Mouse (Mus musculus) gastrocnemius, adult 8-10 months (tissue): ENCODE measurements around the gene Tbx10. TPM values are rescaled to one million over a fixed set of nuclear protein-coding genes. Genes with fewer than 3 reads are reported as not detected.
A peak's percentile ranks its signal among the peaks of the same experiment; 100 is the strongest.
"Not testable (repeated sequence)": the region's sequence is repeated elsewhere in the genome, so short reads cannot be mapped to it uniquely, and the experiment has no call there.

Experiments
- DNase-seq, 2 experiments: peaks; one replicate each; pipeline ENCODE4 v3.0.0; 2022; ENCODE audit warnings: low spot score in 2 of 2
- total RNA-seq, 4 experiments: library from RNA; stranded (reverse); gene quantifications; 2 replicates each; pipeline ENCODE4 v1.2.4; 2022

Tbx10 gene
- total RNA-seq, 4 experiments from 2014 or later: 0.16 TPM; not detected in 3

- DNase-seq: not testable (repeated sequence)
Measured at GRCm38 (mm10) chr19:3974608-3975007, 17.9 kb upstream of the Tbx10 start.

DNA sequence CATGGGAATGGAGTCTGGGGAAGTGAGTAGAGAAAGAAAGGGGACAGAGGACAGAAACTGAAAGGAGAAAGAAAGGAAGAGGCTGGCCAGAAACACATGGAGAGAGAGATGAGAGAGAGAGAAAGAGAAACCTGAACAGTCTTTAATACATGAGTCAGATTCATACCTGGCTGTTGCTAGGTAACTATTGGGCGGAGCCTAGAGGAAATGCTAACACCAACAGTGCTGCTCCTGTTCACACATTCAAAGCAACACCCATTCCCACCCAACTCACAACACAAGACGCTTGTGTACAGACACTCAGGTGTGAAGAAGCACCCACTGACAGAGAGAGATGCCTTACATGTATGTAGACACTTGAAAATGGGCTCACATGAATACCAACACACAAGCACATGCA lies 16.7 kb upstream of the Tbx10 start:
- DNase-seq: no peak

DNA sequence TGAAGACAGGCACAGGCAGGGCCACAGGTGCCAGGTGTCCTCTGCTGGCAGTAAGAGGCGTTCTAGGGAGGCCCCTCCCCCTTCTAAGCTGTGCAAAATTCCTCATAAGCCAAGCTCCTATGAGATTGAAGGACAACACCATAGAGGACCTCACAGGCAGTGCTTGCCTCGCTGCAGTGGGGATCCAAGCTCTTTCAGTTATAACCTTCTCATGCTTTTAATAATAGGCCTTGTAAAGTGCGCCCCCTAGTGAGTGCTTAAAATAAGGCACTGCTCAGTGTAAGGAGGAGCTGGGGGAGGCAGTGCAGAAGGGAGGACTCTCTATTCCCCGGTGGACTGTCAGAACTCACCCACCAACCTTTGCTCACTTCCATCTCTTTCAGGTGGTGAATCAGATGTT lies 12.2 kb upstream of the Tbx10 start:
- DNase-seq: peak; percentile 53 to 67

GRCm38 (mm10) chr19:3980917-3981316 lies 11.6 kb upstream of the Tbx10 start:
- DNase-seq: no peak

GRCm38 (mm10) chr19:3983527-3984200 lies 8.9 kb upstream of the Tbx10 start:
- DNase-seq: no peak

- DNase-seq: no peak
Measured at GRCm38 (mm10) chr19:3985261-3985681, 7.3 kb upstream of the Tbx10 start.

GRCm38 (mm10) chr19:3986334-3986733 lies 6.2 kb upstream of the Tbx10 start, which contains the start of gene Acy3:
Acy3 (plus strand) TSS chr19:3986570.
- peak; percentile 68 to 79 for DNase-seq

DNA sequence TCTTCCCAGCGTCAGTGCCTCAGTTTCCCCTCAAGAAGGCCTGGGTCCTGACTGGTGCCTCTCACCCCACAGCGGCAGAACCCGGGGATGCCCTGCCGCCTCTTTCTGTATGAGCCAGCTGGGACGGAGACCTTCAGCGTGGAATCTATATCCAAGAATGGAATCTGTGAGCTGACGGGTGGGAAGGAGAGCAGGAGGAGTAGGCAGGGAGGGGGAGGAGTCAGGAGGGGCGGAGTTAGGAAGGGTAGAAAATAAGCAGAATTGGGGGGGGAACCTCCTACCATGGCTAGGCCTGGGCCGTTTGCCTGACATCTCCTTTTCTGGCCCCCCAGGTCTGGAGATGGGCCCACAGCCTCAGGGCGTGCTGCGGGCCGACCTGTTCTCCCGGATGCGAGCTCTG lies 4.5 kb upstream of the Tbx10 start:
- no peak for DNase-seq

DNA sequence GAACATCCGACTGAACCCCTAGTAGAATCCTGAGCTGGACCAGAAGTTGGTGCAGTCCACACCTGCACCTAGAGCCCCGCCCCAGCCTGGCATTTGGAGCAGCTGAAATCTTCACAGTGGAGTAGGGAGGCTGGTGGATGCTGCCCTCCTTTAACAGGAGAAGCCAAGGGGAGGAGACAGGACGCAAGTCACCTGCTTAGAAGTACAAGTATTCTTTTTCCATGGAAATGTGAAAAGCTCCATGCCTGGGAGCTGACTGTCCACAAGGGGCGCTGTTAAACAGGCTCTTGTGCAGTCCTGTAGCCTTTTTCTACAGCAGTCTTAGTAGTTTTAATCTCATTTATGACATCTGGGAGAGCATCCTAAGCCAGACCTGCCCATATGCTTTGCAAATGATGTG lies 3.8 kb upstream of the Tbx10 start:
- DNase-seq: no peak

- peak in 1 of 2 experiments; percentile 48 for DNase-seq
Measured at GRCm38 (mm10) chr19:3990804-3991203, 1.7 kb upstream of the Tbx10 start.

- no peak for DNase-seq
Measured at GRCm38 (mm10) chr19:3991562-3991961, 990 bp upstream of the Tbx10 start.

DNA sequence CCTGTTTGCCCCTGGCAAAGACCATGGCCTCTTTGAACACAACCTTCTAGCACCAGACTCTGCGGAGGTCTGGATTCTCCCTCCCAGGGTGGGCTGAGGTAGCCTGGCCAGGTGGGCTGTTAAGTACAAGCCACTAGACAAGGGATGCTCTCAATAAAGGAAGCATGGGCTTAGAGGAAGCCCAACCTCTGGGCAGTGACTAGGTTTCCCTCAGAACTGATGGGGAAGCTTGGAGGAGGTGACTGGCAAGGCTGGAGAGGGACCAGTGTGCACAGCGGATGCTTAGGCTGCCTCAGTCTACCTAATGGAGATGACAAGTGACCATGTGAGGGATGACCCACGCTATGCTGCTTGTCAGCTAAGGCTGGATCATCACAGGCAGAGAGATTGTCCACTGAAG lies 586 bp upstream of the Tbx10 start:
- DNase-seq: no peak

DNA sequence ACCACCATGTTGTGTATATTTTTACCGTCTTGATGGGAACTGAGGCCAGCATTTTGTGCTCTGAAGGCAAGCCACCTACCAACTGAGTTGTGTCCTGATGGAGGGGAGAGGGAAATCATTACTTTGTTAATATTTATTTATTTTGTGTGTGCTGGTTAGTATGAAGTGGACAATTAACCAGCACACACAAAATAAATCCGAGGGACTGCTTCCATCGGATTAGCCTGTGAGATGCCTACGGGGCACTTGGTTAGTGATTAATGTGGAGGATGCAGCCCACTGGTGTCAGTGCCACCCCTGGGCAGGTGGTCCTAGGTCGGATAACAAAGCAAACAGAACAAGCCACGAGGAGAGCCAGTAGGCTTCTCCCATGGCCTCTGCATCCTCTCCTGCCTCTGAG lies 2.4 kb downstream of the Tbx10 start:
- DNase-seq: no peak

DNA sequence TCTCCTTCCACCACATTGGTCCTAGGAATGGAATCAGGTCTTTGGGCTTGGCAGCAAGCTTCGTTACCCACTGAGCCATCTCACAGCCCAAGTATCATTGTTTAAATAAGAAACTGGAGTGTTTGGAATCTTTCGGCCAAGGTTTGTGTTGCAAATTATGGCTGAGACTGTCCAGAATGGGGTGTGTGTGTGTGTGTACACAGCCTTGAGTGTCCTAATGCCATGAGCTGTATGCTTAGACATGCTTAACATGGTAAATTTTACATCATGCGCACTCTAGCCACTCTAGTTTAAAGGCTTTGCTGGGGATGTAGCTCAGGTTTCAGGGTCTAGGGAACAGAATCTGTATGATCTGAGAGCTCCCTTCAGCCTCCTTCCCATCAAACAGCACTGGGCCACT lies 3.0 kb downstream of the Tbx10 start:
- DNase-seq: no peak

GRCm38 (mm10) chr19:3996106-3996505 lies 3.6 kb downstream of the Tbx10 start:
- DNase-seq: no peak

DNA sequence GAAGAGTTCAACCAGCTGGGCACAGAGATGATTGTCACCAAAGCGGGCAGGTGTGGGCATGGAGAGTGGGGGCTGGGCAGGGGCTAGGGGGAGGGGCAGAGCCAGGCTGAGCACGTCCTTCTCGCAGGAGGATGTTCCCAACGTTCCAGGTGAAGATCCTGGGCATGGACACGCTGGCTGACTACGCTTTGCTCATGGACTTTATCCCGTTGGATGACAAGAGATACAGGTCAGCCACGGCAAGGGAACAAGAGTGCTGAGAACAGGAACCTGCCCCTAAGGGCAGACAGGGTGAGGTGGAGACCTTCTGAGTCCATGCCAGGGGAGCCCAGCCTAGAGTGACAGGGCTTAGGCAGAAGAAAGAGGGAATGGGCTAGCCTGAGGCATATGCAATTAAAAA lies 4.2 kb downstream of the Tbx10 start:
- DNase-seq: no peak

- no peak for DNase-seq
Measured at GRCm38 (mm10) chr19:3997231-3997630, 4.7 kb downstream of the Tbx10 start.

DNA sequence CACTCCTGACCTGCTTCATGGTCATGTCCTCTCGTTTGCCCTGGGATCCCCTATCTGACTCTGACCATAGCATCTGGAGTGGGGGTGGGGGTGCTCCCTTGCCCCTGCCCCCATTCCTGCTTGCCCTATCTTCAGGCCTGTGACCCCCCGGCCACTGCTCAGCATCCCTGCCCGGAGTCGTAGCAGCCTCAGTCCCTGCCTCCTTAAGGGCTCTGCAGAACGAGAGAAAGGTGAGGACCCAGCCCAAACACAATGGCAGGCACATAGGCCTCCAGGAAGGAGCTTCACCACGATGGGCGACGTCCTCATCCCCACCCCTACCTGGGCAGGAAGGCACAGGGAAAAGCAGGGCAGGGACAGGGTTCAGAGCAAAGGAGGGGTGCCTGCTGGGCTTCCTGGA lies 5.8 kb downstream of the Tbx10 start:
- no peak for DNase-seq

GRCm38 (mm10) chr19:3999121-3999730 lies 6.7 kb downstream of the Tbx10 start:
- DNase-seq: no peak

DNA sequence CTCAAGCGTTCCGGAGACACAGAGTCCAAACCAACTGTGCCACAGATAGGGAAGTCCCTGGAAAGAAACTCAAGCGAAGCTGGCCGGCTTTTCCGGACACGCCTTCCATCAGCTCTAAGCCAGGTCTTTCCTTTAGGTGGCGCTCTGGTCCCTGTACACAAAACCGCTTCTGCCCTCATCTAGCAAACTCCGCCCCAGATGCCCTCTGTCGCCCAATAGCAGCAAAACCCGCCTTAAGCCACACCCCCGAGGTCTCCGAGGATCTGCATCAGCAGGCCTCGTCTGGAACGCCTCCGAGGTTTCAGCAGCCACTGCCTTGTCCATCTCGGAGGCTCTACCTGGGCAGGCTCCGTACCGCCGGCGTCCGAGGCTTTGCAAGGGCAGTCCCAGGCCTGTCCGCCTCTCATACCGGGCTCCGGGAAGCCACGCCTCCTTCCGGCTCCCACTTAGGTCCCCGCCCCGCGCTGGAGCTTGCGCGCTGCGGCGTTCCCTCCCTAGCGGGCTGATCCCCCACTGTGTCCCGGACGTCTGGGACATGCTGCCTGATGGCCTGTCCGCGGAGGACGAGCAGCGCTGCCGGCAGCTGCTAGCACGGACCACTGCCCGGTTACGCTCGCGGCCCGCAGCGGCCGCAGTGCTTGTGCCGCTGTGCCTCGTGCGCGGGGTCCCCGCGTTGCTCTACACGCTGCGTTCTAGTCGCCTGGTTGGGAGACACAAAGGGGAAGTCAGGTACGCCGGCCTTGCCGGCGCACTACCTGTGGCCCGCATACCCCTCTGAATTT lies 7.8 kb downstream of the Tbx10 start, which contains the start of the genes Nudt8 and Gm49405:
TSS of gene Nudt8 (plus strand) at position 462 of the 782 bp plus-strand sequence.
TSS of gene Gm49405 (plus strand) at position 508 of the 782 bp plus-strand sequence.
- DNase-seq: peak; percentile 95 to 97

- DNase-seq: no peak
Measured at GRCm38 (mm10) chr19:4000949-4001525, 8.5 kb downstream of the Tbx10 start.

DNA sequence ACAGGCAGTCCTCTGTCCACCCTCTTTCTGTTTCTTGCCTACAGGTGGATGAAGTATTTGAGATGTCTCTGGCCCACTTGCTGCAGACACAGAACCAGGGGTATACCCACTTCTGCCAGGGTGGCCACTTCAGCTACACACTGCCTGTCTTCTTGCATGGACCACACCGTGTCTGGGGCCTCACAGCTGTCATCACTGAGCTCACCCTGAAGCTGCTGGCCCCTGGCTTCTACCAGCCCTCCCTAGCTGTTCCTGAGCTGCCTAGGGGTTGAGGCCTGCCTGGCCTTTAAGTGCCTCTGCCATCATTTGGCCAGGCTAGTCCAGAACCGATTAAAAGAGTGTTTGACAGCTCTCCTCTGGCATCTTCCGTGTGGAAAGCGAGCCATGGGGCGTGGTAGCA lies 9.2 kb downstream of the Tbx10 start:
- no peak for DNase-seq
